Mouse (Mus musculus) testis, adult 2 months (tissue): ENCODE measurements at regions not wholly inside any gene's neighbourhood (a gene's known extent, or its start where the extent isn't known, plus 50 kb on each side); places are given as distances from the start of the nearest gene placed in this dataset.

Source experiments
- H3K27ac ChIP-seq: fragments of 200-500 bp; 2 replicates; pipeline ENCODE4 v1.5.1; 2012; ENCODE audit warnings: low read depth, low read length; ENCODE audit not compliant: control insufficient read depth, insufficient read depth
- H3K27me3 ChIP-seq: fragments of 200-500 bp; 2 replicates; pipeline ENCODE4 v1.6.1; 2012; ENCODE audit warnings: mild to moderate bottlenecking, low read length, moderate library complexity; ENCODE audit not compliant: control insufficient read depth, insufficient read depth
- H3K36me3 ChIP-seq: fragments of 200-500 bp; 2 replicates; pipeline ENCODE4 v1.6.1; 2012; ENCODE audit warnings: mild to moderate bottlenecking, low read length; ENCODE audit not compliant: control insufficient read depth, insufficient read depth
- H3K4me1 ChIP-seq: fragments of 200-500 bp; 2 replicates; pipeline ENCODE4 v1.6.1; 2012; ENCODE audit warnings: low read length; ENCODE audit not compliant: control insufficient read depth, insufficient read depth
- H3K4me3 ChIP-seq: fragments of 200-500 bp; 2 replicates; pipeline ENCODE4 v1.5.1; 2012; ENCODE audit warnings: low read depth, mild to moderate bottlenecking, low read length, moderate library complexity, mixed read lengths; ENCODE audit not compliant: control insufficient read depth
- CTCF ChIP-seq: fragments of 200-500 bp; IDR thresholded peaks from 2 replicates; pipeline ENCODE4 v1.5.1; 2012; ENCODE audit warnings: low read depth, mild to moderate bottlenecking, inconsistent platforms, low read length, moderate library complexity; ENCODE audit not compliant: control insufficient read depth, insufficient read depth, insufficient replicate concordance
- POLR2A ChIP-seq: fragments of 200-500 bp; IDR thresholded peaks from 2 replicates; pipeline ENCODE4 v1.6.1; 2012; ENCODE audit warnings: low read depth, mild to moderate bottlenecking, inconsistent platforms, low read length, moderate library complexity; ENCODE audit not compliant: control insufficient read depth

DNA sequence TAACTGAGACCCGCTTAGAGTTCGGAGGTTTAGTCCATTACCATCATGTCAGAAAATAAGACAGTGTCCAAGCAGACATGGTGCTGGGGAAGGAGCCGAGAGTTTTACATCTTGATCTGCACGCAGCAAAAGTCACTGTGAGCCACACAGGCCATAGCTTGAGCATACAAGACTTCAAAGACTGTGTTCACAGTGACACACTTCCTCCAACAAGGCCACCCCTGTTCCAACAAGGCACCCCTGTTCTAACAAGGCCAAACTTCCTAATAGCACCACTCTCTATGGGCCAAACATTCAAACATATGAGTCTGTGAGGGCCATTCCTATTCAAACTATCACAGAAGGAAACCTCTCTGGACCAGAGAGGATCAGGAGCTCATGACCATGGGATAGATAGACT, 171.5 kb upstream of the Kif2a start:
- Histone ChIP-seq H3K27ac (no peak overlapping the region), H3K36me3 (no peaks in the 10 kb centered on the region), H3K4me1 (no peaks in the 10 kb centered on the region), H3K27me3 (no peaks in the 10 kb centered on the region), H3K4me3 (no peak overlapping the region)
- no peak for TF ChIP-seq POLR2A
- no peak for TF ChIP-seq CTCF

DNA sequence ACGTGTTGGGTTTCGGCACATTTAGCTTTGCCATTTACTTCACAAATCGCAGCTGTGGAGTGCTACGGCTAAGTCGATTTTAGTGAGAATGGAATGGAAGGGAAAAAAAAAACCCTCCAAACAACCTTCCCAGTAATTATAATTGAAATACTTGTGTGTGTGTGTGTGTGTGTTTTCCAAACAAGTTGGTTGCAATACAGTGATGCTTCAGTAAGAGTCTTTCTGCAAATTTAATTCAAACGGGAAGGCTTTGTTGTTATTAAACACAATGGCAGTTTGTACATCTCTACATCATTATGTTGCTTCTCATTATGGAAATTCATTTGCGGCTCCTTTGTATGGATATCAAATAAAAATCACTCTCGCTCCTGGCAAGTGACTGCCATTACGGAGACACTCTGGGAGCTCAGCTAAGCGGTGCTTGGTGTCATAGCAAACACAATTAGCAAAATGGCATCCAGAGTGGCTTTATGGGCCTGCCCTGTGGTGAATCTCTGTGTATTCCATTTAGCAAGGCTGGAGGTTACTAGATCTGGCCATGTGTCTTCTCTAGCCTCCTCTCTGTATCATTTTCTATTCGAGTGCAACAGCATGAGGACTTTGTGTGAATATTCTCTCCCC, 165.4 kb upstream of the Kif2a start:
- TF ChIP-seq CTCF, result no peak
- TF ChIP-seq POLR2A, result no peak

DNA sequence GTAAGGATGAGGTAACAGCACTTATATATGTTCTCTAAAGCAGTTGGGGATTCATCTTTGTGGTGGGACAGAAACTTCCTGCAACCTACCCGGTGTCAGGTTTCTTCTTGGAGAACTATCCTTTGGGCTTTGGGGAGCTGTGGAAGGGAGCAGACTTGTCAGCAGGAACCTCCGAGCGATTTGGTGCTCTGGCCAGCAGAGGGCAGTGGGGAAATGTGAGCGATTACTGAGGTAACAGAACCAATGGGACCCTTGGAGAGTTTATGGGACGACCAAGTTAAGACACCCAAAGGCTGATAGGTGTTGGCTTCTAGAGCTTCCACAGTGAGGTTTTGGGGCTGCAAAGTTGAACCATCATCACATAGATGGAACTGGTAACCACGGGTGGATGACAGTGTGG, 160.6 kb upstream of the Kif2a start:
- TF ChIP-seq CTCF (peak; percentile 35; the same call in 1 of the 2 replicates), POLR2A (no peak)
- no peak overlapping the region for H3K4me3 ChIP-seq
- no peak overlapping the region for H3K27ac ChIP-seq
- H3K36me3 ChIP-seq, result no peaks in the 10 kb centered on the region
- H3K27me3 ChIP-seq, result no peaks in the 10 kb centered on the region
- H3K4me1 ChIP-seq, result no peaks in the 10 kb centered on the region

More for the DNA sequence above, 165.4 kb upstream of the Kif2a start:
- Histone ChIP-seq H3K27ac (no peak overlapping the region), H3K4me1 (no peaks in the 10 kb centered on the region), H3K27me3 (no peaks in the 10 kb centered on the region), H3K36me3 (no peaks in the 10 kb centered on the region), H3K4me3 (no peak overlapping the region)

DNA sequence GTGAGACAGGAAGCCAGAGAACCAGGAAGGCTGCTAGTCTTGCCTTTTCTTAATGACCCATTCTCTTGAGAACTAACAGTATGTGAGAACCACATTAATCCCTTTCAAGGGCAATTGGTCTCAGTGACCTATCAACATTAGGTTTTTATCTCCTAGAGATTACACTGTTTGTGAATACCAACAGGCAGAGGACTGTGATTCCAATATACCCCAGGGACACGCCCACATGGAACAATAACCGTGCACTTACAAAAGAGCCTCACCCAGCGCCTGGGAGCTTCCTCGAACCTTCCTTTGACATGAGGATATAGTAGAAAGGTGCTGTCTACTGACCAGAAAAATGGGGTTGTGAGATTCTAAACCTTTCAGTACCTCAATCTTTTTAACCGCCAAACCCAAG, 157.6 kb upstream of the Kif2a start:
- no peaks in the 10 kb centered on the region for H3K4me1 ChIP-seq
- H3K27ac ChIP-seq, result no peak overlapping the region
- no peaks in the 10 kb centered on the region for H3K36me3 ChIP-seq
- no peaks in the 10 kb centered on the region for H3K27me3 ChIP-seq
- TF ChIP-seq POLR2A (no peak), CTCF (no peak)
- no peak overlapping the region for H3K4me3 ChIP-seq

DNA sequence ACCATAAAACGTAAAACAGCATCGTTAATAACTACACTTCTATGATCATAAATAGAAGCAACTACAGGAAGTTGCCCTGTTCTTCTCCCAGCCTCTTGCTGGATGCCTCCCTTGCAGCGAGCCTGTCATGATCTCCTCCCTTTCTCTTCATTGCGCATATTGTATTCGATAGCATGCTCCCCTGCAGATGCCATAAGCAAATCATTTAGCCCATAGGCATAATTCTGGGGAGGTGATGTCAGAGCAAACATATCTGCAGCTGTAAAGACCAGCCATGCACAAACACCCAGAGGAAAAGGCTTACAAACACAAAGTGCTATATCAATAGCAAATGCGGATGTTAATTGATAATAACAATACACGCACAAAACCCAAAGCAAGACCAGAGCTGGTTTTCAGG, 155.7 kb upstream of the Kif2a start:
- TF ChIP-seq POLR2A (no peak), CTCF (no peak)
- Histone ChIP-seq H3K4me1 (no peaks in the 10 kb centered on the region), H3K27ac (no peak overlapping the region), H3K36me3 (no peaks in the 10 kb centered on the region), H3K4me3 (no peak overlapping the region), H3K27me3 (no peaks in the 10 kb centered on the region)

GRCm38 (mm10) chr13:107175891-107176290, 154.0 kb upstream of the Kif2a start:
- Histone ChIP-seq H3K4me3 (no peak overlapping the region), H3K36me3 (no peaks in the 10 kb centered on the region), H3K4me1 (no peaks in the 10 kb centered on the region), H3K27ac (no peak overlapping the region), H3K27me3 (no peaks in the 10 kb centered on the region)
- TF ChIP-seq POLR2A (no peak), CTCF (no peak)

DNA sequence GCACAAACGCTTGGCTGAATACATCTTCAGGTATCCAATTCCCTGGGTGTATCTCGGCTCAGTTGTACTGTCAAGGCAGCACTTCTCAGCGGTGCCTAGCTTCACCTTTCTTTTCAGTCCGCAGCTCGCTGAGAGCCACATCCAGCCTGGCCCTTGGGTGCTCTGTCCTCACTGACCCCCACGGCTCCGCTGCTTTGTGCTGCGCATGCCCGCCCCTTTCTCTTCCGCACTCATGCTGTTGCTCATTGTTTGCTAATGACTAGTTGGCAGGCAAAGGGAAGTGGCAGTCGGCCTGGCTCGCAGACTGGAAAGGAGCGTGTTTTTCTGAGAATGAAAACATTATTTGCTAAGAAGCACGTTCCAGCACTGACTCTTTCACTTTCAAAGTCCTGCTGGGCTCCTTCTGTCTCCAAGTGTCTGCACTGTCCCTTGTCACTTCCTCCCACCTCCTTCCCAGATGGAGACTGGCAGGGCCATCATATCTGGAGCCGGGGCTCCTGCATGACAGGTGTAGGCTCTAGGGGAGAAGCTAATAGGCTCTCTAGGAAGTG, 146.7 kb upstream of the Kif2a start:
- no peak overlapping the region for H3K27ac ChIP-seq

More for the DNA sequence above, 146.7 kb upstream of the Kif2a start:
- Histone ChIP-seq H3K4me1 (peaks cover 4% of the 10 kb centered on the region), H3K4me3 (peak overlapping the region; percentile 25), H3K27me3 (no peaks in the 10 kb centered on the region), H3K36me3 (no peaks in the 10 kb centered on the region)
- TF ChIP-seq POLR2A (no peak), CTCF (no peak)
